Mouse (Mus musculus): ENCODE data around the gene Elk1.

- TF ChIP-seq CTCF (IDR thresholded peaks at IDR 0.05; ENCODE audit: low read depth, low read length) (no peak), POLR2A (IDR thresholded peaks at IDR 0.05; ENCODE audit: extremely low read depth, insufficient read depth, low read length) (no peak)
These were observed 30.5 kb upstream of the Elk1 start for GRCm38 (mm10) chrX:20980901-20981300.
